Mouse (Mus musculus): ENCODE data around the gene Bmper. TPM values are rescaled to one million over a fixed set of nuclear protein-coding genes. Genes with fewer than 3 reads are reported as not detected.

Bmper gene
- polyA plus RNA-seq, 1 experiment from 2014 or later, result 3.4 TPM

- H3K27me3 ChIP-seq (ENCODE audit: control insufficient read depth, insufficient read depth, low read length), result no peaks in the 10 kb centered on the region
- H3K9me3 ChIP-seq (ENCODE audit: control insufficient read depth, low read length), result no peaks in the 10 kb centered on the region
- no peak overlapping the region for H3K27ac ChIP-seq (ENCODE audit: low read depth, low read length)
- WGBS, result 76% methylated on average over 1 of the region's 1 CpGs
- H3K4me2 ChIP-seq (replicated peaks; ENCODE audit: low read depth, low read length), result no peak overlapping the region
- H3K36me3 ChIP-seq (ENCODE audit: control insufficient read depth, insufficient read depth, low read length), result no peaks in the 10 kb centered on the region
- no peak overlapping the region for H3K4me3 ChIP-seq (ENCODE audit: low read depth, low read length)
- ATAC-seq (ENCODE audit: low FRiP score) (no peak), DNase-seq (ENCODE audit: low spot score) (no peak)
- no peaks in the 10 kb centered on the region for H3K4me1 ChIP-seq (replicated peaks; ENCODE audit: control insufficient read depth, insufficient read depth, low read length)
- H3K9ac ChIP-seq (ENCODE audit: low read depth, low read length), result no peak overlapping the region
Observed at GRCm38 (mm10) chr9:23469886-23470285, 247.0 kb downstream of the Bmper start.

DNA sequence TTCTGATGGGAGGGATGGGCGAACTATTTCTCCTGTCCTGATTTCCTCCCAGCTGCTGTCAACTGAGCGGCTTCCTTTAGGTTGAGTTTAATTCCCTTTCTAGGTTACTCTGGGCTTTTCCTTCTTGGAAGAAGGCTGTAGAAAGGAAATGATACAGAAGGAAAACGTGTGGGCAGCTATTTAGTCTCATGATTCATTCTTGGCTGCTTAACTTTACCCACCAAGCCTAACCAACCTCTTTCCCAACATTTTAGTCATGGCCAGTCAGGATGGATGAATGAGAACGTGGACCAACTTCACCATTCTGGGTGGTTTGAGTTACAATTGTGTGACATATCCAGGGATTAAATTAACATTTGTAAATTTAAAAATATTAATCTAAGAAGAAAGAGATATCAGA, 263.0 kb downstream of the Bmper start:
- WGBS, result 82% methylated on average over 4 of the region's 4 CpGs
- no peak overlapping the region for H3K4me2 ChIP-seq (replicated peaks; ENCODE audit: low read depth, low read length)
- H3K9me3 ChIP-seq (ENCODE audit: control insufficient read depth, low read length), result no peaks in the 10 kb centered on the region
- DNase-seq (ENCODE audit: low spot score) (no peak), ATAC-seq (ENCODE audit: low FRiP score) (no peak)
- H3K27ac ChIP-seq (ENCODE audit: low read depth, low read length), result no peak overlapping the region
- H3K9ac ChIP-seq (ENCODE audit: low read depth, low read length), result no peak overlapping the region
- H3K36me3 ChIP-seq (ENCODE audit: control insufficient read depth, insufficient read depth, low read length), result no peaks in the 10 kb centered on the region
- no peaks in the 10 kb centered on the region for H3K27me3 ChIP-seq (ENCODE audit: control insufficient read depth, insufficient read depth, low read length)
- H3K4me3 ChIP-seq (ENCODE audit: low read depth, low read length), result no peak overlapping the region
- no peaks in the 10 kb centered on the region for H3K4me1 ChIP-seq (replicated peaks; ENCODE audit: control insufficient read depth, insufficient read depth, low read length)

- H3K36me3 ChIP-seq (ENCODE audit: control insufficient read depth, insufficient read depth, low read length), result no peaks in the 10 kb centered on the region
- no peak overlapping the region for H3K27ac ChIP-seq (ENCODE audit: low read depth, low read length)
- no peaks in the 10 kb centered on the region for H3K9me3 ChIP-seq (ENCODE audit: control insufficient read depth, low read length)
- H3K4me3 ChIP-seq (ENCODE audit: low read depth, low read length), result no peak overlapping the region
- no peaks in the 10 kb centered on the region for H3K4me1 ChIP-seq (replicated peaks; ENCODE audit: control insufficient read depth, insufficient read depth, low read length)
- 41% methylated on average over 5 of the region's 5 CpGs for WGBS
- no peak overlapping the region for H3K9ac ChIP-seq (ENCODE audit: low read depth, low read length)
- H3K27me3 ChIP-seq (ENCODE audit: control insufficient read depth, insufficient read depth, low read length), result no peaks in the 10 kb centered on the region
- ATAC-seq (ENCODE audit: low FRiP score) (peak; percentile 57; the same call in 1 of the 2 replicates), DNase-seq (ENCODE audit: low spot score) (peak; percentile 11)
- H3K4me2 ChIP-seq (replicated peaks; ENCODE audit: low read depth, low read length), result no peak overlapping the region
Observed at GRCm38 (mm10) chr9:23486725-23487378, 264.0 kb downstream of the Bmper start.

- H3K27ac ChIP-seq (ENCODE audit: low read depth, low read length), result no peak overlapping the region
- H3K4me3 ChIP-seq (ENCODE audit: low read depth, low read length), result no peak overlapping the region
- WGBS, result 88% methylated on average over 5 of the region's 5 CpGs
- no peaks in the 10 kb centered on the region for H3K9me3 ChIP-seq (ENCODE audit: control insufficient read depth, low read length)
- no peaks in the 10 kb centered on the region for H3K36me3 ChIP-seq (ENCODE audit: control insufficient read depth, insufficient read depth, low read length)
- no peaks in the 10 kb centered on the region for H3K4me1 ChIP-seq (replicated peaks; ENCODE audit: control insufficient read depth, insufficient read depth, low read length)
- H3K9ac ChIP-seq (ENCODE audit: low read depth, low read length), result no peak overlapping the region
- ATAC-seq (ENCODE audit: low FRiP score) (no peak), DNase-seq (ENCODE audit: low spot score) (no peak)
- no peak overlapping the region for H3K4me2 ChIP-seq (replicated peaks; ENCODE audit: low read depth, low read length)
- H3K27me3 ChIP-seq (ENCODE audit: control insufficient read depth, insufficient read depth, low read length), result no peaks in the 10 kb centered on the region
Observed at GRCm38 (mm10) chr9:23488265-23488664, 265.4 kb downstream of the Bmper start.

DNA sequence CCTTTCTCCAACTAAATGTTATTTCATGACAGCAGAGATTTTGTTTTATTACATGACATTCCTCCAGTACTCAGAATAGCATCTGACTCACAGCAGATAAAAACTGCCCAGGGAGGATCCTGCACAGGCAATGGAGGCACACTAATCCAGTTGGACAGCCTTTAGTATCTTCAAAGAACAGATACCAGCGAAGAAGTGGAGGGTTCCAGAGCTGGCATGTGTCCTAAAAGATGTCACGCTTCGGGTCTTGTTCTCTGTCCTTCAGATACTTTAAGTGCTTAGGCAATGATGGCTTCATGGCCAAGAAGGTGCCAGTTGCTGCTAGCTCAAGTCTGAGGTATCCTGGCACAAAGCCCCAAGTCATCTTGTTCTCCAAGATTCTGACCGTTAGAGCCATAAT, 272.5 kb downstream of the Bmper start:
- no peaks in the 10 kb centered on the region for H3K27me3 ChIP-seq (ENCODE audit: control insufficient read depth, insufficient read depth, low read length)
- no peaks in the 10 kb centered on the region for H3K4me1 ChIP-seq (replicated peaks; ENCODE audit: control insufficient read depth, insufficient read depth, low read length)
- no peak overlapping the region for H3K4me3 ChIP-seq (ENCODE audit: low read depth, low read length)
- ATAC-seq (ENCODE audit: low FRiP score) (no peak), DNase-seq (ENCODE audit: low spot score) (no peak)
- WGBS, result 90% methylated on average over 4 of the region's 4 CpGs
- H3K4me2 ChIP-seq (replicated peaks; ENCODE audit: low read depth, low read length), result no peak overlapping the region
- no peak overlapping the region for H3K27ac ChIP-seq (ENCODE audit: low read depth, low read length)
- no peak overlapping the region for H3K9ac ChIP-seq (ENCODE audit: low read depth, low read length)
- H3K36me3 ChIP-seq (ENCODE audit: control insufficient read depth, insufficient read depth, low read length), result no peaks in the 10 kb centered on the region
- no peaks in the 10 kb centered on the region for H3K9me3 ChIP-seq (ENCODE audit: control insufficient read depth, low read length)

GRCm38 (mm10) chr9:23497626-23498025, 274.8 kb downstream of the Bmper start:
- Histone ChIP-seq H3K27ac (ENCODE audit: low read depth, low read length) (no peak overlapping the region), H3K27me3 (ENCODE audit: control insufficient read depth, insufficient read depth, low read length) (no peaks in the 10 kb centered on the region), H3K4me3 (ENCODE audit: low read depth, low read length) (no peak overlapping the region), H3K36me3 (ENCODE audit: control insufficient read depth, insufficient read depth, low read length) (no peaks in the 10 kb centered on the region), H3K9ac (ENCODE audit: low read depth, low read length) (no peak overlapping the region), H3K9me3 (ENCODE audit: control insufficient read depth, low read length) (no peaks in the 10 kb centered on the region), H3K4me2 (replicated peaks; ENCODE audit: low read depth, low read length) (no peak overlapping the region), H3K4me1 (replicated peaks; ENCODE audit: control insufficient read depth, insufficient read depth, low read length) (no peaks in the 10 kb centered on the region)
- 35% methylated on average over 3 of the region's 3 CpGs for WGBS
- ATAC-seq (ENCODE audit: low FRiP score) (no peak), DNase-seq (ENCODE audit: low spot score) (peak; percentile 5)

DNA sequence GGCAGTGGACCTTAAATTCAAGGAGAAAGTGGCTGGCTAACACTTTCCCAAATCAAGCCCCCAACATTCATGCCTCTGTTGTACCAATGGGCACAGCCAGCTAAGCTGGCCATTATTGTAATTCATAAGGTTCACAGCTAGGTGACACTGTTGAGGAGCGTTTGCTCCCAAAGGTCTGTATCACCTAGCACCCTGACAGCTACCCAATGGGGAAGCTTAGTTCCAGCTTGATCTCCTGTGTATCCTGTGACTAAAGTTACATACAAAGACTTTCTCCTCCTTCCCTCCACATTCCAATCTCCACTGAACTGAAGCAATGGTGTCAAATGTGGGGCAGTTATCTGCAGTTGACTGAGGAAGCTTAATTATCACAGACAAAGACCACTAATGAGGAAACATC, 311.0 kb downstream of the Bmper start:
- no peaks in the 10 kb centered on the region for H3K36me3 ChIP-seq (ENCODE audit: control insufficient read depth, insufficient read depth, low read length)
- H3K27ac ChIP-seq (ENCODE audit: low read depth, low read length), result no peak overlapping the region
- no peak overlapping the region for H3K4me2 ChIP-seq (replicated peaks; ENCODE audit: low read depth, low read length)
- H3K9me3 ChIP-seq (ENCODE audit: control insufficient read depth, low read length), result no peaks in the 10 kb centered on the region
- no peak for DNase-seq (ENCODE audit: low spot score)
- H3K27me3 ChIP-seq (ENCODE audit: control insufficient read depth, insufficient read depth, low read length), result no peaks in the 10 kb centered on the region
- no peak overlapping the region for H3K4me3 ChIP-seq (ENCODE audit: low read depth, low read length)
- H3K9ac ChIP-seq (ENCODE audit: low read depth, low read length), result no peak overlapping the region
- 34% methylated on average over 1 of the region's 1 CpGs for WGBS
- no peak for ATAC-seq (ENCODE audit: low FRiP score)
- H3K4me1 ChIP-seq (replicated peaks; ENCODE audit: control insufficient read depth, insufficient read depth, low read length), result no peaks in the 10 kb centered on the region

All from hindbrain, embryonic 11.5 days (tissue).